Mouse (Mus musculus) kidney, adult 9 months (tissue): ENCODE measurements at regions not wholly inside any gene's neighbourhood (a gene's known extent, or its start where the extent isn't known, plus 50 kb on each side); places are given as distances from the start of the nearest gene placed in this dataset.
A peak's percentile ranks its signal among the peaks of the same experiment; 100 is the strongest.

Experiments
- DNase-seq: peaks from one replicate; pipeline ENCODE4 v3.0.0; 2022

- DNase-seq, result no peak
Observed at GRCm38 (mm10) chr3:98968811-98969210, 75.8 kb upstream of the Hao2 start.

- DNase-seq, result peak; percentile 80
Observed at GRCm38 (mm10) chr3:98975777-98976176, 82.7 kb upstream of the Hao2 start.

- DNase-seq, result no peak
Observed at GRCm38 (mm10) chr3:98982787-98983186, 89.7 kb upstream of the Hao2 start.

- DNase-seq, result peak; percentile 55
Observed at GRCm38 (mm10) chr3:98987266-98987665, 94.2 kb upstream of the Hao2 start.

GRCm38 (mm10) chr3:98990801-98991200, 97.8 kb upstream of the Hao2 start:
- DNase-seq, result peak; percentile 51

- DNase-seq, result peak; percentile 14
Observed at GRCm38 (mm10) chr3:98991276-98991675, 98.2 kb upstream of the Hao2 start.

- peak; percentile 8 for DNase-seq
Observed at GRCm38 (mm10) chr3:98994086-98994485, 101.0 kb upstream of the Hao2 start.

- DNase-seq, result no peak
Observed at GRCm38 (mm10) chr3:99030636-99031035, 110.2 kb upstream of the Wars2 start.

GRCm38 (mm10) chr3:99046190-99046589, 94.7 kb upstream of the Wars2 start:
- no peak for DNase-seq

GRCm38 (mm10) chr3:99047156-99047555, 93.7 kb upstream of the Wars2 start:
- no peak for DNase-seq

- peak; percentile 21 for DNase-seq
Observed at GRCm38 (mm10) chr3:99049305-99049704, 91.6 kb upstream of the Wars2 start.

GRCm38 (mm10) chr3:99052176-99052575, 88.7 kb upstream of the Wars2 start:
- no peak for DNase-seq

- no peak for DNase-seq
Observed at GRCm38 (mm10) chr3:99067168-99067567, 73.7 kb upstream of the Wars2 start.
